Mouse (Mus musculus) Muller cell, postnatal 12 days (primary cell): ENCODE results near the gene Gm5460.
A peak's percentile ranks its signal among the peaks of the same experiment; 100 is the strongest.

Source experiments
- DNase-seq: peaks from one replicate; pipeline ENCODE4 v3.0.0-alpha.2; 2015; ENCODE audit errors: inconsistent ontology term

Gm5460 gene

GRCm38 (mm10) chr14:34016381-34016780 is at the start of gene Gm5460:
Gm5460 (plus strand) TSS chr14:34016758.
- no peak for DNase-seq

GRCm38 (mm10) chr14:33972679-33973078 is 43.9 kb upstream of the Gm5460 start:
- no peak for DNase-seq

- DNase-seq: peak; percentile 65
These were observed 41.8 kb upstream of the Gm5460 start for GRCm38 (mm10) chr14:33974752-33975151.

GRCm38 (mm10) chr14:33977748-33978147 is 38.8 kb upstream of the Gm5460 start:
- no peak for DNase-seq

GRCm38 (mm10) chr14:33978604-33979059 is 37.9 kb upstream of the Gm5460 start, which contains the start of gene Zfp488:
Zfp488 (minus strand) TSS chr14:33978764.
- peak; percentile 26 for DNase-seq

- DNase-seq: no peak
These were observed 27.4 kb upstream of the Gm5460 start for GRCm38 (mm10) chr14:33989201-33989600.

GRCm38 (mm10) chr14:33991971-33992370 is 24.6 kb upstream of the Gm5460 start:
- DNase-seq: no peak

GRCm38 (mm10) chr14:33993051-33993450 is 23.5 kb upstream of the Gm5460 start:
- no peak for DNase-seq

- DNase-seq: no peak
These were observed 22.9 kb upstream of the Gm5460 start for GRCm38 (mm10) chr14:33993521-33994289.

GRCm38 (mm10) chr14:33997427-33997826 is 19.1 kb upstream of the Gm5460 start:
- DNase-seq: no peak

GRCm38 (mm10) chr14:34000076-34000475 is 16.5 kb upstream of the Gm5460 start:
- no peak for DNase-seq

GRCm38 (mm10) chr14:34001445-34001844 is 15.1 kb upstream of the Gm5460 start:
- DNase-seq: no peak

GRCm38 (mm10) chr14:34002358-34002757 is 14.2 kb upstream of the Gm5460 start:
- DNase-seq: no peak

- DNase-seq: no peak
These were observed 1.5 kb upstream of the Gm5460 start, which contains the start of gene Gm30083 for GRCm38 (mm10) chr14:34015063-34015462. Gm30083 (minus strand) TSS chr14:34015182.

- DNase-seq: no peak
These were observed 380 bp downstream of the Gm5460 start for GRCm38 (mm10) chr14:34016938-34017337.

- DNase-seq: no peak
These were observed 10.2 kb downstream of the Gm5460 start for GRCm38 (mm10) chr14:34026710-34027109.

- peak; percentile 11 for DNase-seq
These were observed 17.5 kb downstream of the Gm5460 start for GRCm38 (mm10) chr14:34033841-34034610.

GRCm38 (mm10) chr14:34041241-34041640 is 24.7 kb downstream of the Gm5460 start:
- DNase-seq: no peak

GRCm38 (mm10) chr14:34043341-34043740 is 26.8 kb downstream of the Gm5460 start:
- DNase-seq: no peak

GRCm38 (mm10) chr14:34050101-34050779 is 33.7 kb downstream of the Gm5460 start:
- DNase-seq: no peak

GRCm38 (mm10) chr14:34052516-34052915 is 36.0 kb downstream of the Gm5460 start, which contains the start of gene Antxrl:
Antxrl (plus strand) TSS chr14:34052707.
- no peak for DNase-seq

- no peak for DNase-seq
These were observed 55.1 kb downstream of the Gm5460 start for GRCm38 (mm10) chr14:34071665-34072064.
